Mouse (Mus musculus) limb, embryonic 12.5 days (tissue): ENCODE data around the gene Rbfox3. TPM values are rescaled to one million over a fixed set of nuclear protein-coding genes. Genes with fewer than 3 reads are reported as not detected.

ENCODE experiments used
- ATAC-seq: fragments of 200-750 bp; cut with Nextera tagmentation; 2 replicates; pipeline ENCODE4 v1.8.0; 2017; ENCODE audit warnings: low read depth, moderate TSS enrichment; ENCODE audit not compliant: insufficient number of reproducible peaks, insufficient read depth, low FRiP score, low TSS enrichment
- H3K27ac ChIP-seq: fragments of 300-500 bp; sonication (generic); 2 replicates; pipeline ENCODE4 v1.5.1; 2016; ENCODE audit warnings: mild to moderate bottlenecking, moderate library complexity
- H3K27me3 ChIP-seq: fragments of 300-500 bp; sonication (generic); 2 replicates; pipeline ENCODE4 v1.6.1; 2016; ENCODE audit warnings: mild to moderate bottlenecking, moderate library complexity
- H3K36me3 ChIP-seq: fragments of 300-500 bp; sonication (generic); 2 replicates; pipeline ENCODE4 v1.6.1; 2016; ENCODE audit warnings: mild to moderate bottlenecking, moderate library complexity
- H3K4me1 ChIP-seq: fragments of 300-500 bp; sonication (generic); replicated peaks from 2 replicates; pipeline ENCODE4 v1.6.1; 2016
- H3K4me2 ChIP-seq: fragments of 300-500 bp; sonication (generic); 2 replicates; pipeline ENCODE4 v1.6.1; 2016; ENCODE audit warnings: mild to moderate bottlenecking, moderate library complexity
- H3K4me3 ChIP-seq: fragments of 300-500 bp; sonication (generic); replicated peaks from 2 replicates; pipeline ENCODE4 v1.5.1; 2016; ENCODE audit warnings: mild to moderate bottlenecking
- H3K9ac ChIP-seq: fragments of 300-500 bp; sonication (generic); replicated peaks from 2 replicates; pipeline ENCODE4 v1.6.1; 2016; ENCODE audit warnings: mild to moderate bottlenecking, moderate library complexity
- H3K9me3 ChIP-seq: fragments of 300-500 bp; sonication (generic); 2 replicates; pipeline ENCODE4 v1.6.1; 2016; ENCODE audit warnings: mild to moderate bottlenecking, moderate library complexity
- WGBS: fragments of 180-500 bp; shearing (Covaris S2); methylation state at CpG from one replicate; pipeline ENCODE4 v1.1.7; 2016; 5-methylcytosine and 5-hydroxymethylcytosine counted together
- polyA plus RNA-seq: library from polyadenylated mRNA; unstranded; fragments of >200 nt; fragmentation: Nextera tagmentation; extraction: Ambion mirVana; gene quantifications from 2 replicates; pipeline ENCODE4 v1.2.1, GENCODE M21; 2016

Gene Rbfox3
- polyA plus RNA-seq, 1 experiment from 2014 or later = 3.9 TPM

- Histone ChIP-seq H3K9ac (no peak overlapping the region), H3K27me3 (no peaks in the 10 kb centered on the region), H3K36me3 (no peaks in the 10 kb centered on the region), H3K9me3 (no peaks in the 10 kb centered on the region), H3K4me1 (no peaks in the 10 kb centered on the region), H3K4me2 (no peak overlapping the region), H3K27ac (no peak overlapping the region), H3K4me3 (no peak overlapping the region)
- WGBS = 49% methylated on average over 8 of the region's 8 CpGs
- ATAC-seq = no peak
Measured at GRCm38 (mm10) chr11:118634647-118635046, 276.8 kb downstream of the Rbfox3 start.

DNA sequence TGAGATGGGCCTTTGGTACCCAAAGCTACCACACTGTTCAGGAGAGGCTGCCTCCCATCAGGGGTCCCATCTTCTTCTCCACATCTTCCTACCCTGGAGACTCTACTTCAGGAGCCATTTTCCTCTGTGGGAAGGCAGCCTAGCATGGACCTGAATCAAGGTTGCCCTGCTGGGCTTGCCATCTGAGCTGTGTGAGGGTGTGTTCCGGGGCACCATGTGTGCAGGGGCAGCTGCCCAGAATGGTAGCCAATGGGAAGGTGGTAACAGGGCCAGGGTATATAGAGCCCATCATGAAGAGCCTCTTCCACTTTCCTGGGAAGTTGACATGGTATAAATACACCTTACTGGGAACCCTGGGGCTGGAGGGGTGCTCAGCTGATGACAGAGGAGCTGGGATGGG lies 281.7 kb downstream of the Rbfox3 start:
- WGBS = 91% methylated on average over 1 of the region's 1 CpGs
- no peak for ATAC-seq
- H3K4me3 ChIP-seq = no peak overlapping the region
- H3K27ac ChIP-seq = no peak overlapping the region
- no peaks in the 10 kb centered on the region for H3K27me3 ChIP-seq
- H3K36me3 ChIP-seq = no peaks in the 10 kb centered on the region
- H3K4me1 ChIP-seq = peaks cover 3% of the 10 kb centered on the region; the same call in 1 of the 2 replicates
- H3K9ac ChIP-seq = no peak overlapping the region
- no peaks in the 10 kb centered on the region for H3K9me3 ChIP-seq
- no peak overlapping the region for H3K4me2 ChIP-seq

GRCm38 (mm10) chr11:118627541-118627940 lies 283.9 kb downstream of the Rbfox3 start:
- no peak for ATAC-seq
- no peak overlapping the region for H3K4me2 ChIP-seq
- 76% methylated on average over 5 of the region's 5 CpGs for WGBS

GRCm38 (mm10) chr11:118620869-118621268 lies 290.5 kb downstream of the Rbfox3 start:
- H3K9me3 ChIP-seq = no peaks in the 10 kb centered on the region
- WGBS = 72% methylated on average over 4 of the region's 4 CpGs
- H3K9ac ChIP-seq = no peak overlapping the region
- no peak overlapping the region for H3K4me2 ChIP-seq
- no peak for ATAC-seq
- no peaks in the 10 kb centered on the region for H3K36me3 ChIP-seq
- H3K27ac ChIP-seq = no peak overlapping the region
- no peaks in the 10 kb centered on the region for H3K4me1 ChIP-seq
- H3K27me3 ChIP-seq = 0 out of 2 replicates have a peak, but pooled peaks cover under 1% of the 10 kb centered on the region
- no peak overlapping the region for H3K4me3 ChIP-seq

More at GRCm38 (mm10) chr11:118627541-118627940, 283.9 kb downstream of the Rbfox3 start:
- Histone ChIP-seq H3K4me1 (peaks cover 3% of the 10 kb centered on the region; the same call in 1 of the 2 replicates), H3K27ac (no peak overlapping the region), H3K9me3 (no peaks in the 10 kb centered on the region), H3K9ac (no peak overlapping the region), H3K36me3 (no peaks in the 10 kb centered on the region), H3K27me3 (no peaks in the 10 kb centered on the region), H3K4me3 (no peak overlapping the region)

DNA sequence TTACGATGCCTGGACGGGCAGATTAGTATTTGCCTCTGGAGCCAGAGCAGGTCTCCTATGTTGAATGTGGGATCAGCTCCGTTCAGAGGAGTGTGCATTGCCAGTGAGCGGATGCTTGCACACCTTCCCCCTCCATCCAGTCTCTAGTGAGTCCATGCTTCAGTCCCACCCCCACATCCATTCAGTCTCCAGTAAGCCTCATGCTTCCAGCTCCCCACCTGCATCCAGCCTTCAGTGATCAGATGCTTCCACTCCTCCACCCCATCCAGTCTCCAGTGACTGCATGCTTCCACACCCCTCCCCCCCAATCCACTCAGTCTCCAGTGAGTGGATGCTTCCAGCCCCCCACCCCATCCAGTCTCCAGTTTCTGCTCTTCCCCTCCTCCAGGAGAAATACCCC lies 297.3 kb downstream of the Rbfox3 start:
- Histone ChIP-seq H3K4me3 (no peak overlapping the region), H3K9me3 (no peaks in the 10 kb centered on the region), H3K4me2 (no peak overlapping the region), H3K9ac (no peak overlapping the region), H3K36me3 (no peaks in the 10 kb centered on the region), H3K4me1 (0 out of 2 replicates have a peak, but pooled peaks cover 3% of the 10 kb centered on the region), H3K27me3 (peaks cover 26% of the 10 kb centered on the region), H3K27ac (no peak overlapping the region)
- ATAC-seq = no peak
- 77% methylated on average over 4 of the region's 4 CpGs for WGBS

DNA sequence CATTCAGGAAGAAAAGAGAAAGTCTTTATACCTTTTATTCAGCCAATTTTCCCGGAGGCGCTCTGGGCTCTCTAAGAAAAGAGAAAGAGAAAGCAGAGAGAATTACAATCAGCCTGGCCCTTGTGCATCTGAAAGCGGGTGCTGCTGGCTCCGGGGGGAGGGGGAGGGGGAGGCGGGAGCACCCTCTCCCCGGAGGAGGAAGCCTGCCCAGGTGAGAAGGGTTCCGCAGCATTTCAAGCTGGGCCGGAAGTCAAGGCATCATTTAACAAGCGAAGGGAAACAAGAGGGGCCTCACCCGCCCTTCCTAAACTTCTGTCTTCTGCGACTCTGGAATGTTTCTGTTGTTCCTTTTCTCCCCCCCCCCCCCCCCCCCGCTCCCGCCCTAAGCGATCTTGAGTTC lies 301.3 kb downstream of the Rbfox3 start:
- no peaks in the 10 kb centered on the region for H3K36me3 ChIP-seq
- no peak for ATAC-seq
- H3K9ac ChIP-seq = no peak overlapping the region
- WGBS = 2% methylated on average over 13 of the region's 14 CpGs
- no peak overlapping the region for H3K4me3 ChIP-seq
- H3K4me1 ChIP-seq = 0 out of 2 replicates have a peak, but pooled peaks cover 3% of the 10 kb centered on the region
- no peaks in the 10 kb centered on the region for H3K9me3 ChIP-seq
- H3K27ac ChIP-seq = no peak overlapping the region
- H3K4me2 ChIP-seq = no peak overlapping the region; the same call in 1 of the 2 replicates
- peaks cover 42% of the 10 kb centered on the region for H3K27me3 ChIP-seq

GRCm38 (mm10) chr11:118609236-118610000 lies 302.0 kb downstream of the Rbfox3 start:
- H3K4me2 ChIP-seq = no peak overlapping the region
- WGBS = 7% methylated on average over 17 of the region's 17 CpGs
- no peaks in the 10 kb centered on the region for H3K9me3 ChIP-seq
- H3K4me3 ChIP-seq = no peak overlapping the region
- no peak overlapping the region for H3K27ac ChIP-seq
- no peak for ATAC-seq
- H3K36me3 ChIP-seq = no peaks in the 10 kb centered on the region
- 0 out of 2 replicates have a peak, but pooled peaks cover 3% of the 10 kb centered on the region for H3K4me1 ChIP-seq
- no peak overlapping the region for H3K9ac ChIP-seq
- H3K27me3 ChIP-seq = peaks cover 42% of the 10 kb centered on the region

GRCm38 (mm10) chr11:118607927-118608326 lies 303.5 kb downstream of the Rbfox3 start:
- Histone ChIP-seq H3K4me2 (no peak overlapping the region), H3K4me3 (no peak overlapping the region), H3K4me1 (0 out of 2 replicates have a peak, but pooled peaks cover 7% of the 10 kb centered on the region), H3K36me3 (no peaks in the 10 kb centered on the region), H3K9ac (no peak overlapping the region), H3K27ac (no peak overlapping the region), H3K9me3 (no peaks in the 10 kb centered on the region), H3K27me3 (peaks cover 42% of the 10 kb centered on the region)
- WGBS = 51% methylated on average over 8 of the region's 8 CpGs
- ATAC-seq = no peak

DNA sequence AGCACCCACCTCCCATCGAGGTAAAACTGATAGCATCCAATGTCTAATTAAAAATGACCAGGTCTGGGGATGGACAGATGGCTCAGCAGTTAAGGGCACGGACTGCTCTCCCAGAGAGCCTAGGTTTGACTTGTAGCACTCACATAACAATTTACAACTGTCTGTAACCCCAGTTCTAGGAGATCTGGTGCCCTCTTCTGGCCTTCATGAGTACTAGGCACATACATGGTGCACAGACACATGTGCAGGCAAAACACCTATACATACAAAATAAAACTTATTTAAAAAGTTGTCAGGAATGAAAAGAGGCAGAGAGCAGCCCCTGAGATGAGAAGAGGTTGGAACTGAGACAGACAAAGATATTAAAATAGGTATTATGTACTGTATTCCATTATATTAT lies 305.8 kb downstream of the Rbfox3 start:
- WGBS = 65% methylated on average over 2 of the region's 2 CpGs
- Histone ChIP-seq H3K9me3 (no peaks in the 10 kb centered on the region), H3K4me1 (0 out of 2 replicates have a peak, but pooled peaks cover 7% of the 10 kb centered on the region), H3K36me3 (no peaks in the 10 kb centered on the region), H3K9ac (no peak overlapping the region), H3K27me3 (peaks cover 49% of the 10 kb centered on the region), H3K4me2 (no peak overlapping the region), H3K4me3 (no peak overlapping the region), H3K27ac (no peak overlapping the region)
- no peak for ATAC-seq

GRCm38 (mm10) chr11:118604206-118604605 lies 307.2 kb downstream of the Rbfox3 start:
- Histone ChIP-seq H3K4me2 (no peak overlapping the region), H3K4me3 (no peak overlapping the region), H3K9ac (no peak overlapping the region), H3K27me3 (peaks cover 45% of the 10 kb centered on the region), H3K36me3 (no peaks in the 10 kb centered on the region), H3K27ac (no peak overlapping the region), H3K9me3 (no peaks in the 10 kb centered on the region), H3K4me1 (0 out of 2 replicates have a peak, but pooled peaks cover 4% of the 10 kb centered on the region)
- WGBS = 67% methylated on average over 6 of the region's 6 CpGs
- no peak for ATAC-seq

DNA sequence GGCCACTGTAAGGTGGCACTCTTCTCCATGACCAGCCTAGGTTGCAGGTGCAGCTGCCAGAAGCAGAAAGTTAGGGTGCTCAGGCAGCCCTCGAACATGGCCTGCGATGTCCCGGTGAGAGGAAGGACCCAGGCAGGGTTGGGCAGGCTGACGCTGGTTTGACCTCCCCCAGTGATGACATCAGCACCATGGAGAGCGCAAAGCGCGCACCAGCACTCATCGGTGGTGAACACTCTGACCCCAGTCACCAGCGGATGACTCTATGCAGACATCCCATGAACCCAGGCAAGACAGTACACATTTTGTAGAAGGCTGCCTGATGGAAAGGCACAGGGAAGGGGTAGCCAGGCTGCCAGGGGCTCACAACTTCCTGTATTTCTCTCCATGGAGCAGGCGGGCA lies 308.3 kb downstream of the Rbfox3 start:
- Histone ChIP-seq H3K36me3 (no peaks in the 10 kb centered on the region), H3K4me2 (no peak overlapping the region), H3K4me3 (no peak overlapping the region), H3K27me3 (peaks cover 42% of the 10 kb centered on the region), H3K27ac (no peak overlapping the region), H3K4me1 (0 out of 2 replicates have a peak, but pooled peaks cover 4% of the 10 kb centered on the region), H3K9me3 (no peaks in the 10 kb centered on the region), H3K9ac (no peak overlapping the region)
- ATAC-seq = no peak
- WGBS = 1% methylated on average over 10 of the region's 10 CpGs
